Mouse (Mus musculus) MEL (cell line): ENCODE measurements around the gene Gm10490.

Source experiments
- CTCF ChIP-seq, 3 experiments: IDR thresholded peaks in 2 of 3; conservative IDR thresholded peaks in 1 of 3; 2 replicates each; pipeline ENCODE4 v1.5.1; 2011 to 2012; ENCODE audit warnings: low read length in 3 of 3, low read depth in 2 of 3, mild to moderate bottlenecking in 2 of 3, improper control_type of control experiment in 1 of 3, inconsistent platforms in 1 of 3, mixed read lengths in 1 of 3, moderate library complexity in 1 of 3; ENCODE audit not compliant: control insufficient read depth in 1 of 3, insufficient read depth in 1 of 3, poor library complexity in 1 of 3, severe bottlenecking in 1 of 3
- E2F4 ChIP-seq: IDR thresholded peaks from 2 replicates; pipeline ENCODE4 v1.6.1; 2011; ENCODE audit warnings: low read depth, low read length, improper control_type of control experiment, borderline replicate concordance
- EP300 ChIP-seq, 2 experiments: IDR thresholded peaks; 2 replicates each; pipeline ENCODE4 v1.6.1; 2011; ENCODE audit warnings: improper control_type of control experiment in 2 of 2, low read length in 2 of 2, low read depth in 1 of 2, mild to moderate bottlenecking in 1 of 2
- GATA1 ChIP-seq: IDR thresholded peaks from 2 replicates; pipeline ENCODE4 v1.6.1; 2011; ENCODE audit warnings: low read depth, low read length, improper control_type of control experiment
- HCFC1 ChIP-seq: IDR thresholded peaks from 2 replicates; pipeline ENCODE4 v1.6.1; 2012; ENCODE audit warnings: low read depth, mild to moderate bottlenecking, inconsistent platforms, low read length, improper control_type of control experiment, moderate library complexity
- KAT2A ChIP-seq: conservative IDR thresholded peaks from 2 replicates; pipeline ENCODE4 v1.6.1; 2012; ENCODE audit warnings: low read depth, low read length, improper control_type of control experiment, inconsistent platforms
- MAX ChIP-seq: IDR thresholded peaks from 2 replicates; pipeline ENCODE4 v1.6.1; 2011; ENCODE audit warnings: low read length, improper control_type of control experiment
- MAZ ChIP-seq: IDR thresholded peaks from 2 replicates; pipeline ENCODE4 v1.6.1; 2012; ENCODE audit warnings: low read depth, mild to moderate bottlenecking, inconsistent platforms, low read length, improper control_type of control experiment
- NELFE ChIP-seq: IDR thresholded peaks from 2 replicates; pipeline ENCODE4 v1.6.1; 2011; ENCODE audit warnings: low read depth, low read length, improper control_type of control experiment
- NRF1 ChIP-seq: IDR thresholded peaks from 2 replicates; pipeline ENCODE4 v1.6.1; 2014; ENCODE audit warnings: low read depth, mild to moderate bottlenecking, inconsistent platforms, low read length, improper control_type of control experiment, moderate library complexity; ENCODE audit not compliant: poor library complexity, insufficient read depth, severe bottlenecking
- POLR2A ChIP-seq, 2 experiments: IDR thresholded peaks; 2 replicates each; pipeline ENCODE4 v1.6.1; 2011 to 2012; ENCODE audit warnings: low read length in 2 of 2, mild to moderate bottlenecking in 2 of 2, control low read depth in 1 of 2, improper control_type of control experiment in 1 of 2, low read depth in 1 of 2, moderate library complexity in 1 of 2; ENCODE audit not compliant: control insufficient read depth in 1 of 2, insufficient read depth in 1 of 2, poor library complexity in 1 of 2
- TAL1 ChIP-seq: IDR thresholded peaks from 2 replicates; pipeline ENCODE4 v1.6.1; 2012; ENCODE audit warnings: mild to moderate bottlenecking, inconsistent platforms, low read length, moderate library complexity, mixed read lengths
- TCF12 ChIP-seq: IDR thresholded peaks from 2 replicates; pipeline ENCODE4 v1.6.1; 2014; ENCODE audit warnings: low read depth, mild to moderate bottlenecking, inconsistent platforms, low read length, improper control_type of control experiment, moderate library complexity
- USF1 ChIP-seq: IDR thresholded peaks from 2 replicates; pipeline ENCODE4 v1.6.1; 2014; ENCODE audit warnings: low read depth, mild to moderate bottlenecking, inconsistent platforms, low read length, improper control_type of control experiment, moderate library complexity

DNA sequence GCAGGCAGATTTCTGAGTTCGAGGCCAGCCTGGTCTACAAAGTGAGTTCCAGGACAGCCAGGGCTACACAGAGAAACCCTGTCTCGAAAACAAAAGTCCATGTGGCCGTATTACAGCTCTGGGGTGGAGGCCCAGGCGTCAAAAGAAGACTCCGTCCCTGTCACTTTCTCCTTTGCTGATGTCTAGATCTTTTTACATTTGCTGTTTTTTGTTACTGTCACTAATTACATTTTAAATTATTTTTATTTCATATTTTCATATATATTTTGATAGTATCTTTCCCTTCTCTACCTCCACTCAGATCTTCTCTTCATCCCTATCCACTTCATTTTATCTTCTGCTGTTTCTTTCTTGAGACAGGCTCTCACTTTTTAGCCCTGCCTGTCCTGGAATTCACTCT lies 1.6 kb upstream of the Gm10490 start, which contains the start of gene Gm10491:
- no peak for TF ChIP-seq MAX
- no peak for TF ChIP-seq POLR2A (IDR thresholded peaks at IDR 0.05; ENCODE audit: control insufficient read depth in 1 of 2, insufficient read depth in 1 of 2, low read depth in 1 of 2, low read length in 2 of 2, poor library complexity in 1 of 2)
- no peak for TF ChIP-seq USF1
- no peak for TF ChIP-seq GATA1
- no peak for TF ChIP-seq TAL1
- no peak for TF ChIP-seq CTCF (IDR thresholded peaks at IDR 0.05 in 2 of 3, conservative IDR thresholded peaks at IDR 0.05 in 1 of 3; ENCODE audit: control insufficient read depth in 1 of 3, insufficient read depth in 1 of 3, low read depth in 2 of 3, low read length in 3 of 3, poor library complexity in 1 of 3, severe bottlenecking in 1 of 3)
- TF ChIP-seq MAZ: no peak
- no peak for TF ChIP-seq HCFC1
- TF ChIP-seq NELFE: no peak
- no peak for TF ChIP-seq KAT2A
- no peak for TF ChIP-seq EP300 (IDR thresholded peaks at IDR 0.05; ENCODE audit: low read depth in 1 of 2, low read length in 2 of 2)
- no peak for TF ChIP-seq NRF1
- no peak for TF ChIP-seq TCF12
- no peak for TF ChIP-seq E2F4
